Mouse (Mus musculus) limb, embryonic 15.5 days (tissue): ENCODE results near the gene D8Ertd738e. TPM values are rescaled to one million over a fixed set of nuclear protein-coding genes. Genes with fewer than 3 reads are reported as not detected.

ENCODE experiments used
- ATAC-seq: fragments of 200-750 bp; cut with Nextera tagmentation; 2 replicates; pipeline ENCODE4 v1.8.0; 2017; ENCODE audit warnings: low read depth, moderate TSS enrichment; ENCODE audit not compliant: insufficient number of reproducible peaks, low FRiP score, low TSS enrichment
- H3K27ac ChIP-seq: fragments of 300-500 bp; sonication (generic); 2 replicates; pipeline ENCODE4 v1.5.1; 2015; ENCODE audit warnings: moderate library complexity, mild to moderate bottlenecking, inconsistent platforms
- H3K27me3 ChIP-seq: fragments of 300-500 bp; sonication (generic); 2 replicates; pipeline ENCODE4 v1.6.1; 2015; ENCODE audit warnings: inconsistent platforms
- H3K36me3 ChIP-seq: fragments of 300-500 bp; sonication (generic); 2 replicates; pipeline ENCODE4 v1.6.1; 2015; ENCODE audit warnings: inconsistent platforms
- H3K4me1 ChIP-seq: fragments of 300-500 bp; sonication (generic); 2 replicates; pipeline ENCODE4 v1.6.1; 2015; ENCODE audit warnings: inconsistent platforms
- H3K4me2 ChIP-seq: fragments of 300-500 bp; sonication (generic); 2 replicates; pipeline ENCODE4 v1.6.1; 2015; ENCODE audit warnings: mild to moderate bottlenecking, inconsistent platforms
- H3K4me3 ChIP-seq: fragments of 300-500 bp; sonication (generic); 2 replicates; pipeline ENCODE4 v1.5.1; 2015; ENCODE audit warnings: mild to moderate bottlenecking, inconsistent platforms
- H3K9ac ChIP-seq: fragments of 300-500 bp; sonication (generic); 2 replicates; pipeline ENCODE4 v1.6.1; 2015; ENCODE audit warnings: inconsistent platforms
- H3K9me3 ChIP-seq: fragments of 300-500 bp; sonication (generic); 2 replicates; pipeline ENCODE4 v1.6.1; 2016; ENCODE audit warnings: inconsistent platforms
- WGBS: fragments of 180-500 bp; shearing (Covaris S2); methylation state at CpG from one replicate; pipeline ENCODE4 v1.1.7; 2015; 5-methylcytosine and 5-hydroxymethylcytosine counted together
- polyA plus RNA-seq: library from polyadenylated mRNA; unstranded; fragments of >200 nt; fragmentation: Nextera tagmentation; extraction: Ambion mirVana; gene quantifications from 2 replicates; pipeline ENCODE4 v1.2.1, GENCODE M21; 2015

Gene D8Ertd738e
- polyA plus RNA-seq, 1 experiment from 2014 or later, result 309 TPM

DNA sequence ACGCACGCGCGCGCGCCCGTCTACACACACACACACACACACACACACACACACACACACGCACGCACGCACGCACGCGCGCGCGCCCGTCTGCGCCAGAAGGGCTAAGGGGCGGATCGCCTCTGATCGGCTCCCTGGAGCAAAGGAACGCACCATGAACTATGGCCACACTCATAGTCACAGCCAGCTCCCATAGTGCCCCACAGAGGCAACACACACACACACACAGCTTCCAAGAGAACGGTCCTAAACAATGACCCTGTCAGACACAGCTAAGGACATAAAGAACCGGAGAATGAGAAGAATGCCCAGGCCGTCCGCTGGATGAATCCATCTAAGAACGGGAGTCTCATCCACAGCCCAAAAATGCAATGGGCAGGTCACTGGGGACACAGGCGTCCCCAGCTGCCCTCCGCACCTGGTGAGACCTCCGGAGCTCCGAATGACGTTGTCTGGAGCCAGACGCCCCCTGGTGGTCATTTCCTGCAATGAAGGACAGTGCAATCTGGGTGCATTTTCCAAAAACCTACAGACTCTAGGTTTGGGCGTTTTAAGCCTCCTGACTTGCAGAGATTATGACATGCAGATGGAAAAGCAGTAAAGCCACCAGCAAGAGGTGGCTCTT is 39.2 kb downstream of the D8Ertd738e start:
- Histone ChIP-seq H3K9ac (no peak overlapping the region), H3K9me3 (no peaks in the 10 kb centered on the region), H3K27me3 (no peaks in the 10 kb centered on the region), H3K36me3 (peaks cover 90% of the 10 kb centered on the region), H3K4me3 (no peak overlapping the region), H3K4me2 (no peak overlapping the region), H3K4me1 (peaks cover 41% of the 10 kb centered on the region), H3K27ac (peak overlapping the region; percentile 4; the same call in 1 of the 2 replicates)
- 59% methylated on average over 34 of the region's 34 CpGs for WGBS
- ATAC-seq, result no peak

DNA sequence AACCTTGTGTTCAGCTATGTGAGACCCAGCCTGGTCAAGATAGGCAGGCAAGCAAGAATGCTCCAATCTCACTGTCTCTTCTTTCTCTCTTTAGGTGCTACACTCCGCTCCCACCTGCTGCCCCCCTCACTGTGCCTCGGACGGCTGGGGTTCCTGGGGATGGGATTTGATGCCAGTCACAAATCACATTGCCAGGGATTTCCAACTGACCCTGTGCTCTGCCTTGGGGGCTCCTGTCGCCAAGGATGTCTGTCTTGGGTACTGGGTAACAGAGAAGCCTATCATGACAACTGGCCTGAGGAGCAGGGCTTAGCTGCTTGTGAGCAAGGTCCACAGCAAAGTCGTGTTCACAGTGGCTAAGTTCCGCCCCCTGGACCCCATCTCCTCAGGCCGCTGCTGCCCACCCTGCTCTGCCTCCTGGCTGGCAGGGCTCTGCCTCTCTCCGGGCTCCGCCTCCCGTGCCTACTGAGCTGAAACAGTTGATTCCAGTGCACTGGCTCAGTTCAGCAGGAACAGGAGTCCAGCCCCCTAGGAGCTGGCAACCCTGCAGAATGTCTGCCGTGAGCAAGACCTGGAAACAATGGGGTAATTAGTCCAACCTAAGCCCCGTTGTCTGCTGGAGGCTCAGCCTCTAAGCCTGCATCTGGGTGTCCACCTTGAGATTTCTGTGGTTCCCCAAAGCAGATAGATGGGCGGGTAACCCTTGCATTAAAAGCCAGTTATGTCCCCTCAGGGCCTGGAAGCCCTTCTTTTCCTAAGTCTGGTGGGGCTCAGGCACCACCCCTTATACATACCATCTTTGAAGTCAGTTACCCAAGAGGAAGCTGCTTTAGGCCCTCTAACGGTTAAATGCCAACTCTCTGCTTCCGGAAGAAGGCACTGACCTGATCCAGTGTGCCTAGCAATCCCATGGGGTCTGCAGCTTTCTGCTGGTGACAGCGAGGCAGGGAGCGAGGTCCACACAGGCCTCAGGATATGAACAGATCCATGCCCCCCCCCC is 40.8 kb downstream of the D8Ertd738e start:
- Histone ChIP-seq H3K9ac (no peak overlapping the region), H3K9me3 (no peaks in the 10 kb centered on the region), H3K4me3 (no peak overlapping the region), H3K27ac (peak overlapping the region; percentile 78), H3K4me2 (no peak overlapping the region), H3K4me1 (peaks cover 49% of the 10 kb centered on the region), H3K27me3 (no peaks in the 10 kb centered on the region), H3K36me3 (peaks cover 80% of the 10 kb centered on the region)
- WGBS, result 54% methylated on average over 17 of the region's 17 CpGs
- no peak for ATAC-seq

DNA sequence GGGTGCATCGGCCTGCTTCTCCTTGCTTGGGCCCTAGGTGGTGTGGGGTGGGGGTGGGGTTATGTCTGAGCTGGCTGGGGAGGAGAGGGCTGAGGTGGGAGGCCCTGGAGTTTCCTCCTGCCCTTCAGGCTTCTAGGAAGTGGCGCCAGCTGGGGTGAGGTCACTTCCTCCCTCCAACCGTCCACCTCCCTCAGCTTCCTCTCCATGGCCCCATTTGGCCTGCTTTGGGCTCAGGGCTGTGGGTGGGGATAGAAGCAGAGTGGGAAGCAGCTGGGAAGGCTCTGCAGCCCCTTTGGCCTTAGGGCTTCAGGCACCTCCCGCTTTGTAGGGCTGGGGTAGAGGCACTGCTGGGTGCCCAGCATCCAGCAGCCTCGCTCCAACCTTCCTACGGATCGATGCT is 41.7 kb downstream of the D8Ertd738e start:
- Histone ChIP-seq H3K9ac (no peak overlapping the region), H3K9me3 (no peaks in the 10 kb centered on the region), H3K4me2 (no peak overlapping the region), H3K36me3 (peaks cover 71% of the 10 kb centered on the region), H3K4me3 (no peak overlapping the region), H3K4me1 (peaks cover 58% of the 10 kb centered on the region), H3K27ac (peak overlapping the region; percentile 78), H3K27me3 (no peaks in the 10 kb centered on the region)
- ATAC-seq, result no peak
- WGBS, result 46% methylated on average over 7 of the region's 7 CpGs

DNA sequence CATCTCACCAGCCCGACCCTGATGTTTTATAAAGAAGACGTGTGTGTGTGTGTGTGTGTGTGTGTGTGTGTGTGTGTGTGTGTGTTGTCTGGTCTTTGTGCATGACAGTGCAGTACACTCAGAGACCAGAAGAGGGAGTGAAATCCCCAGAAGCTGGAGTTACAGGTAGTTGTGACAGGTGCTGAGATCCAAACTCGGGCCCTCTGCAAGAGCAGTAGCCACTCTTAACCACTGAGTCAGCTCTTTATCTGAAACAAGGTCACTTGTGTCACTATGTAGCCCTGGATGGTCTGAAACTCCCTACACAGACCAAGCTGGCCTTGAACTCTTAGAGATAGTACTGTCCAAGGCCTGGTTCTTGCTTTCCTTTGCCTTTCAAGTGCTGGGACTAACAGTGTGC is 42.9 kb downstream of the D8Ertd738e start:
- 88% methylated on average over 3 of the region's 3 CpGs for WGBS
- no peak overlapping the region for H3K9ac ChIP-seq
- no peak overlapping the region for H3K4me3 ChIP-seq
- H3K9me3 ChIP-seq, result no peaks in the 10 kb centered on the region
- H3K27ac ChIP-seq, result peak overlapping the region; percentile 78; the same call in 1 of the 2 replicates
- H3K36me3 ChIP-seq, result peaks cover 60% of the 10 kb centered on the region
- H3K4me2 ChIP-seq, result no peak overlapping the region
- peaks cover 69% of the 10 kb centered on the region for H3K4me1 ChIP-seq
- no peaks in the 10 kb centered on the region for H3K27me3 ChIP-seq
- ATAC-seq, result no peak

DNA sequence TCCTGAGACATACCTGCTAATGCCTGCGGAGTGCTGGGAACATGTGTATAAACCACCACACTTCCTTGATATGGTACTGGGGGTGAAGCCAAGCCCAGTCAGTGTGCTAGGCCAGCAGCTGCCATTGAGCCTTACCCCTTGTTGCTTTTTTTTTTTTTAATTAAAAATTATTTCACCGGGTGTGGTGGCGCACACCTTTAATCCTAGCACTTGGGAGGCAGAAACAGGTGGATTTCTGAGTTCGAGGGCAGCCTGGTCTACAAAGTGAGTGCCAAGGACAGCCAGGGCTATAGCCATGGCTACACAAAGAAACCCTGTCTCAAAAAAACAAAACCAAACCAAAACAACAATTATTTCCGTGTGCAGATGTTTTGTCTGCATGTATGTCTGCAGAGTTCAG is 44.4 kb downstream of the D8Ertd738e start:
- no peak overlapping the region for H3K27ac ChIP-seq
- peaks cover 45% of the 10 kb centered on the region for H3K36me3 ChIP-seq
- 92% methylated on average over 5 of the region's 5 CpGs for WGBS
- no peak overlapping the region for H3K4me3 ChIP-seq
- H3K4me2 ChIP-seq, result no peak overlapping the region
- H3K9me3 ChIP-seq, result no peaks in the 10 kb centered on the region
- ATAC-seq, result no peak
- no peak overlapping the region for H3K9ac ChIP-seq
- peaks cover 77% of the 10 kb centered on the region for H3K4me1 ChIP-seq
- H3K27me3 ChIP-seq, result no peaks in the 10 kb centered on the region

- peak overlapping the region; percentile 93 for H3K4me2 ChIP-seq
- H3K36me3 ChIP-seq, result peaks cover 36% of the 10 kb centered on the region
- no peaks in the 10 kb centered on the region for H3K9me3 ChIP-seq
- ATAC-seq, result no peak
- peak overlapping the region; percentile 76 for H3K4me3 ChIP-seq
- peak overlapping the region; percentile 99 for H3K27ac ChIP-seq
- WGBS, result 49% methylated on average over 13 of the region's 13 CpGs
- H3K9ac ChIP-seq, result peak overlapping the region; percentile 87
- H3K4me1 ChIP-seq, result peaks cover 78% of the 10 kb centered on the region
- H3K27me3 ChIP-seq, result no peaks in the 10 kb centered on the region
These were observed 45.3 kb downstream of the D8Ertd738e start for GRCm38 (mm10) chr8:84203975-84204772.

- Histone ChIP-seq H3K36me3 (peaks cover 27% of the 10 kb centered on the region), H3K27ac (peak overlapping the region; percentile 99), H3K9me3 (no peaks in the 10 kb centered on the region), H3K9ac (peak overlapping the region; percentile 87), H3K4me1 (peaks cover 78% of the 10 kb centered on the region), H3K4me2 (peak overlapping the region; percentile 93), H3K27me3 (no peaks in the 10 kb centered on the region), H3K4me3 (peak overlapping the region; percentile 76)
- WGBS, result 6% methylated on average over 34 of the region's 34 CpGs
- ATAC-seq, result peak; percentile 69
These were observed 46.3 kb downstream of the D8Ertd738e start for GRCm38 (mm10) chr8:84202938-84203917.

DNA sequence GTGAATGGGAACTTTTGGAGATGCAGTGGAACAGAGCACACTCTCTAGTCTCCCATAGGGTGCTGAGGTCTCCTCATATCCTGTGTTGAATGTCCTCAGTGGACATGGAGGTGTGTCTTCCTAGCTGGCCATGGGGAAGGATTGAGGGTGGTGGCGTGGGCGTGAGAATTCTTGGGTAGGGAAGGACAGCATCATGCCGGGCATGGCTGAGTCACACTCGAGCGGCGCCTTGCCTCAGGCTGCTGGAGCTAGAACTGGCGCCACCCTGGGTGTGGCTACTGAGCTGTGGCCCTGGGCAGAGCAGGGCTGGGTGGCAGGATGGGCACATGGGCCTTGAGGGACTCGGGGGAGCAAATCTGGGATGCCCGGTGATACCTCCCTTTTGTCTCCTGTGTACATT is 47.1 kb downstream of the D8Ertd738e start:
- Histone ChIP-seq H3K4me1 (peaks cover 78% of the 10 kb centered on the region), H3K9ac (peak overlapping the region; percentile 87), H3K4me2 (peak overlapping the region; percentile 93), H3K27ac (peak overlapping the region; percentile 99), H3K9me3 (no peaks in the 10 kb centered on the region), H3K36me3 (peaks cover 22% of the 10 kb centered on the region), H3K4me3 (peak overlapping the region; percentile 76), H3K27me3 (no peaks in the 10 kb centered on the region)
- 66% methylated on average over 9 of the region's 9 CpGs for WGBS
- ATAC-seq, result no peak

DNA sequence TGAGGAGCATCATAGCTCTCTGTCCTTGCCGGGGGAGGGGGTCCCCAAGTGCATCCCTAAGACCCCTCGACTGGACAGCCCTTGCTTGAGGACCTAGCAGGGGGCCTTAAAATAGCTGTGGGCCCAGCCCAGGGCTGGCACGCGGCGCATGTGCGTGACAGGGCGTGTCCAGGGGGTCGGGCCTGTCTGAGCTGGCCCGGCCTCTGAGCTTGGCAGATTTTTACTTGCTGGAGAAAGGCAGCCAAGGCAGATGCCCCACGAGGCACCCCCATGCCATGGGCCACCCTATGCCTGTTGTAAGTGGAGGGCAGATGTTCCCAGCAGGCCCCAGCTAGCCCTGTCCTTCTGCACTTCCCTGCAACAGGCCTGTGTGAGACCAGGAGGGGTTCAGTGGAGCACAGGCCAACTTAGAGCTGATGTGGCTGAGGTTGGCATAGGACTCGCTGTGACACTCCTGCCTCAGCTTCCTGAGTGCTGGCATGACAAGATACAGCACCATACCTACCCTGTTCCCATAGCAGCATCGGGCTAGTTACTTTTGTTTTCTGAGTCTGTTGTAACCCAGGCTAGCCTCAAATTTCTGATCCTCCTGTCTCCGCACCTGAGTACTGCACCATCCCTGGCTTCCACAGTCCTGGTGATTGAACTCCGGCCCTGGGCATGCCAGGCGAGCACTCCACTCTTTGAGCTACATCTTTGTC is 47.8 kb downstream of the D8Ertd738e start:
- no peak for ATAC-seq
- H3K9me3 ChIP-seq, result no peaks in the 10 kb centered on the region
- H3K4me2 ChIP-seq, result peak overlapping the region; percentile 93
- peaks cover 16% of the 10 kb centered on the region for H3K36me3 ChIP-seq
- H3K4me1 ChIP-seq, result peaks cover 72% of the 10 kb centered on the region
- H3K4me3 ChIP-seq, result peak overlapping the region; percentile 76
- H3K9ac ChIP-seq, result peak overlapping the region; percentile 87
- H3K27ac ChIP-seq, result peak overlapping the region; percentile 99
- 40% methylated on average over 15 of the region's 15 CpGs for WGBS
- H3K27me3 ChIP-seq, result no peaks in the 10 kb centered on the region
